28 mouse cellular contexts compared by ENCODE assay signal in genomic region chr16:63782101-63782500, GRCm38 (mm10).
"Had no signal": no experiment of that assay in that cellular context is flagged by ENCODE, and none has a peak within 500 bp of the region (broad histone marks: within the 10 kb centered on the region; RNA-seq: fewer than 3 reads in every experiment).

No protein-coding gene starts in this region.

- ATAC-seq: hindbrain, embryonic 16.5 days; inflammation-experienced regulatory T-cells, adult 6 months; intestine, embryonic 15.5 days; intestine, postnatal 0 days; liver, postnatal 0 days had no signal

- H3K27ac ChIP-seq: gastrocnemius, adult 2 months; heart, embryonic 10.5 days; hindbrain, embryonic 10.5 days; hindbrain, embryonic 12.5 days; hindbrain, embryonic 14.5 days; intestine, embryonic 15.5 days; left cerebral cortex, adult 2 months; limb, embryonic 10.5 days; limb, embryonic 12.5 days; liver, embryonic 13.5 days; liver, embryonic 15.5 days had no signal

- H3K4me1 ChIP-seq: heart, embryonic 10.5 days; hindbrain, embryonic 10.5 days; hindbrain, embryonic 12.5 days; intestine, embryonic 15.5 days; liver, embryonic 13.5 days; liver, embryonic 15.5 days had no signal

- H3K4me2 ChIP-seq: heart, embryonic 12.5 days; hindbrain, embryonic 12.5 days; hindbrain, embryonic 14.5 days; intestine, embryonic 15.5 days; limb, embryonic 12.5 days; liver, embryonic 11.5 days; liver, embryonic 13.5 days; liver, embryonic 15.5 days had no signal

- H3K36me3 ChIP-seq: heart, embryonic 10.5 days; heart, embryonic 12.5 days; hindbrain, embryonic 10.5 days; hindbrain, embryonic 12.5 days; intestine, embryonic 15.5 days; limb, embryonic 10.5 days; limb, embryonic 12.5 days; liver, embryonic 13.5 days; liver, embryonic 15.5 days had no signal

- H3K27me3 ChIP-seq: heart, embryonic 12.5 days; hindbrain, embryonic 12.5 days; intestine, embryonic 15.5 days; limb, embryonic 12.5 days; liver, embryonic 13.5 days; liver, embryonic 15.5 days had no signal

- H3K9ac ChIP-seq: heart, embryonic 12.5 days; hindbrain, embryonic 12.5 days; hindbrain, embryonic 14.5 days; intestine, embryonic 15.5 days; limb, embryonic 12.5 days; liver, embryonic 13.5 days; liver, embryonic 15.5 days; liver, postnatal 0 days had no signal

- H3K9me3 ChIP-seq: heart, embryonic 10.5 days; heart, embryonic 12.5 days; hindbrain, embryonic 10.5 days; hindbrain, embryonic 12.5 days; intestine, embryonic 15.5 days; limb, embryonic 10.5 days; limb, embryonic 12.5 days; liver, embryonic 13.5 days; liver, embryonic 15.5 days had no signal

- H3K4me3 ChIP-seq: gastrocnemius, adult 2 months; heart, embryonic 10.5 days; heart, embryonic 12.5 days; hindbrain, embryonic 10.5 days; hindbrain, embryonic 12.5 days; intestine, embryonic 15.5 days; left cerebral cortex, adult 2 months; limb, embryonic 10.5 days; limb, embryonic 12.5 days; liver, embryonic 13.5 days; liver, embryonic 15.5 days had no signal

- DNase-seq: gastrocnemius, adult 2 months; gastrocnemius, postnatal 10 days; gastrocnemius, postnatal 25 days; heart, adult 18-20 months; heart, postnatal 10 days; heart, postnatal 4 days; kidney, adult 18-20 months; kidney, adult 8-10 months; kidney, postnatal 10 days; kidney, postnatal 25 days; kidney, postnatal 4 days; liver; liver, embryonic 13.5 days; liver, postnatal 0 days had no signal
